Mouse (Mus musculus): ENCODE data around the gene Uchl1.

The Uchl1 gene

GRCm38 (mm10) chr5:66675983-66676382, at the start of gene Uchl1:
Gene Uchl1 (plus strand): TSS chr5:66676091.
- peak; percentile 91 for DNase-seq (ENCODE audit: low spot score)

- DNase-seq (ENCODE audit: low spot score) = no peak
These were observed 48.1 kb upstream of the Uchl1 start for GRCm38 (mm10) chr5:66627805-66628204.

GRCm38 (mm10) chr5:66635459-66636079, 40.3 kb upstream of the Uchl1 start:
- DNase-seq (ENCODE audit: low spot score) = no peak

- no peak for DNase-seq (ENCODE audit: low spot score)
These were observed 33.7 kb upstream of the Uchl1 start for GRCm38 (mm10) chr5:66642156-66642555.

GRCm38 (mm10) chr5:66643260-66643659, 32.6 kb upstream of the Uchl1 start:
- no peak for DNase-seq (ENCODE audit: low spot score)

GRCm38 (mm10) chr5:66647504-66647903, 28.4 kb upstream of the Uchl1 start:
- no peak for DNase-seq (ENCODE audit: low spot score)

- DNase-seq (ENCODE audit: low spot score) = no peak
These were observed 21.7 kb upstream of the Uchl1 start for GRCm38 (mm10) chr5:66654220-66654619.

- DNase-seq (ENCODE audit: low spot score) = no peak
These were observed 551 bp upstream of the Uchl1 start for GRCm38 (mm10) chr5:66675189-66675890.

GRCm38 (mm10) chr5:66676457-66677117, 696 bp downstream of the Uchl1 start:
- DNase-seq (ENCODE audit: low spot score) = peak; percentile 58

- DNase-seq (ENCODE audit: low spot score) = no peak
These were observed 1.8 kb downstream of the Uchl1 start for GRCm38 (mm10) chr5:66677411-66678345.

- DNase-seq (ENCODE audit: low spot score) = peak; percentile 51
These were observed 3.3 kb downstream of the Uchl1 start for GRCm38 (mm10) chr5:66679222-66679621.

- DNase-seq (ENCODE audit: low spot score) = no peak
These were observed 10.0 kb downstream of the Uchl1 start for GRCm38 (mm10) chr5:66685930-66686329.

GRCm38 (mm10) chr5:66686863-66687262, 11.0 kb downstream of the Uchl1 start:
- DNase-seq (ENCODE audit: low spot score) = no peak

GRCm38 (mm10) chr5:66687737-66688136, 11.8 kb downstream of the Uchl1 start:
- DNase-seq (ENCODE audit: low spot score) = no peak

GRCm38 (mm10) chr5:66688286-66688685, 12.4 kb downstream of the Uchl1 start:
- no peak for DNase-seq (ENCODE audit: low spot score)

- DNase-seq (ENCODE audit: low spot score) = no peak
These were observed 13.9 kb downstream of the Uchl1 start for GRCm38 (mm10) chr5:66689796-66690195.

- DNase-seq (ENCODE audit: low spot score) = no peak
These were observed 17.3 kb downstream of the Uchl1 start for GRCm38 (mm10) chr5:66693231-66693630.

- no peak for DNase-seq (ENCODE audit: low spot score)
These were observed 21.2 kb downstream of the Uchl1 start for GRCm38 (mm10) chr5:66697119-66697518.

- no peak for DNase-seq (ENCODE audit: low spot score)
These were observed 24.0 kb downstream of the Uchl1 start for GRCm38 (mm10) chr5:66699911-66700310.

- DNase-seq (ENCODE audit: low spot score) = no peak
These were observed 26.1 kb downstream of the Uchl1 start for GRCm38 (mm10) chr5:66701951-66702350.

GRCm38 (mm10) chr5:66703317-66704004, 27.6 kb downstream of the Uchl1 start:
- no peak for DNase-seq (ENCODE audit: low spot score)
